Comparison of ENCODE assay signal across 19 mouse cellular contexts in the genomic region with DNA sequence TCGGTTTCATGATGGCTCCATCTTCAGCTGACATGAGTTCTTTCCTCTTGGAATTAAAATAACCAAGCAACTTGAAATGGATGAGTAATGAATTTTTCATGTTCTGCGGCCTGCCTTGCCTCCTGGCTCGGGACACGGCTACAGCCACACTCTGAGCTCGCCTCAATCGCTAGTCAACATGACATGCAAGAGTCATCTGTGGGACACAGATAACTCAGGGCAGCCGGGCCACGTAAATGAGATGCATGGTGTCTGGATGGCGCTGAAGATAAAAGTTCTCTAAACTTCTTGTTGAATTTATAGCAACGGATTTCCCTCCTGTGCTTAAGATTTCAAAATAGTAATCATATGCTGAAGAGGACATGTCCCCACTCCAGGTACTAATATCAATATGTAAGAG. TPM values are rescaled to one million over a fixed set of nuclear protein-coding genes. Genes with fewer than 3 reads are reported as not detected.
"Had no signal": no experiment of that assay in that cellular context is flagged by ENCODE, and none has a peak within 500 bp of the region (broad histone marks: within the 10 kb centered on the region; RNA-seq: fewer than 3 reads in every experiment).

No protein-coding gene starts in this region.

- H3K9ac ChIP-seq: limb, embryonic 12.5 days; lung, embryonic 14.5 days; neural tube, embryonic 15.5 days had no signal

- H3K27ac ChIP-seq: layer of hippocampus, adult 2 months; limb, embryonic 12.5 days; midbrain, embryonic 10.5 days; neural tube, embryonic 15.5 days had no signal

- H3K4me3 ChIP-seq: layer of hippocampus, adult 2 months; limb, embryonic 12.5 days; midbrain, embryonic 10.5 days; myocyte; neural tube, embryonic 15.5 days had no signal

- H3K4me2 ChIP-seq: limb, embryonic 12.5 days; lung, embryonic 14.5 days; neural tube, embryonic 15.5 days had no signal

- H3K27me3 ChIP-seq: neural tube, embryonic 15.5 days had no signal

- H3K9me3 ChIP-seq: limb, embryonic 12.5 days; midbrain, embryonic 10.5 days; neural tube, embryonic 15.5 days had no signal

- H3K36me3 ChIP-seq: limb, embryonic 12.5 days; midbrain, embryonic 10.5 days; neural tube, embryonic 15.5 days had no signal

- DNase-seq: kidney, adult 8-10 months; kidney, postnatal 4 days; lung, embryonic 14.5 days; lung, postnatal 10 days; lung, postnatal 4 days; midbrain, embryonic 14.5 days; right cerebral cortex, adult 18-20 months; right cerebral cortex, postnatal 25 days; thymus, postnatal 4 days had no signal

- H3K4me1 ChIP-seq: limb, embryonic 12.5 days; midbrain, embryonic 10.5 days; neural tube, embryonic 15.5 days had no signal

RNA-seq across cellular contexts. Expression of a gene that starts 34.1 kb away (rescaled TPM):
- total RNA-seq: liver, adult 2 months; megakaryocyte, adult 5-6 weeks had no signal
- polyA plus RNA-seq: kidney, embryonic 16.5 days; limb, embryonic 12.5 days; liver, adult 2 months; lung, embryonic 14.5 days; myocyte; neural tube, embryonic 15.5 days; small intestine, adult 2 months; stomach, embryonic 16.5 days had no signal
